ENCODE assay signal across 8 mouse cellular contexts in genomic region chr9:29962978-29963377, GRCm38 (mm10). TPM values are rescaled to one million over a fixed set of nuclear protein-coding genes. Genes with fewer than 3 reads are reported as not detected.
DNase-seq lines count a peak whose midpoint lies in the region; ATAC-seq lines count a peak whose summit lies in the region.

Gene Ntm, minus strand, starts transcription at chr9:29963141.

- ATAC-seq in heart, embryonic 12.5 days (ENCODE audit: insufficient number of reproducible peaks, low FRiP score), result no peak

- H3K36me3 ChIP-seq in heart, embryonic 12.5 days, result no peaks in the 10 kb centered on the region

- H3K9ac ChIP-seq in heart, embryonic 12.5 days, result peak within 1 kb of the TSS; percentile 50; the same call in 1 of the 2 replicates

- no peak within 1 kb of the TSS for H3K27ac ChIP-seq in heart, embryonic 12.5 days (ENCODE audit: poor library complexity, severe bottlenecking)

- H3K27me3 ChIP-seq in heart, embryonic 12.5 days (replicated peaks), result peaks cover 26% of the 10 kb centered on the region

- peak within 1 kb of the TSS; percentile 95 for H3K4me2 ChIP-seq in heart, embryonic 12.5 days

- no peaks in the 10 kb centered on the region for H3K9me3 ChIP-seq in heart, embryonic 12.5 days (replicated peaks)

- 21% methylated on average over 8 of the region's 8 CpGs for WGBS in heart, embryonic 12.5 days

- H3K4me3 ChIP-seq in heart, embryonic 12.5 days, result peak within 1 kb of the TSS; percentile 53

- peak; percentile 5 for DNase-seq in kidney, adult 9 months
- no peak for DNase-seq in kidney, adult 11 months
- DNase-seq in embryo, embryonic 11 days, result peak; percentile 51
- DNase-seq in layer of hippocampus, adult 9-11 months, result peak; percentile 70
- peak; percentile 21 for DNase-seq in lung, postnatal 10 days
- peak; percentile 56 for DNase-seq in right cerebral cortex, postnatal 4 days
- DNase-seq in MN1 (ENCODE audit: low spot score), result no peak

- H3K4me1 ChIP-seq in heart, embryonic 12.5 days (replicated peaks), result peaks cover 21% of the 10 kb centered on the region

RNA-seq across cellular contexts. Expression of gene Ntm, which starts in this region (rescaled TPM):
- 50.0 and 51.8 TPM in 2 replicates for polyA plus RNA-seq in heart, embryonic 12.5 days (2016; fragmentation: Nextera tagmentation; extraction: Ambion mirVana)

Comparison
In these comparisons a context has a peak if more than half of its experiments do, and no peak if none do; other contexts are left out.
1. DNase-seq: peak in kidney, adult 9 months (single experiment), embryo, embryonic 11 days (single experiment), layer of hippocampus, adult 9-11 months (single experiment), lung, postnatal 10 days (single experiment) and right cerebral cortex, postnatal 4 days (single experiment); none in kidney, adult 11 months (single experiment) and MN1 (single experiment).